Mouse (Mus musculus) left cerebral cortex, adult 2 months (tissue): ENCODE measurements around the gene Rln1. TPM values are rescaled to one million over a fixed set of nuclear protein-coding genes. Genes with fewer than 3 reads are reported as not detected.

Experiments
- DNase-seq, 2 experiments: peaks; one replicate each; pipeline ENCODE4 v3.0.0; 2021 to 2022; ENCODE audit warnings: low spot score in 2 of 2, mixed read lengths in 1 of 2; ENCODE audit errors: extremely low spot score in 1 of 2
- H3K27ac ChIP-seq: fragments of 200-600 bp; 2 replicates; pipeline ENCODE4 v1.8.1; 2022
- H3K4me3 ChIP-seq: fragments of 200-600 bp; 2 replicates; pipeline ENCODE4 v1.8.1; 2022
- CTCF ChIP-seq: fragments of 200-600 bp; IDR thresholded peaks from 2 replicates; pipeline ENCODE4 v1.8.1; 2022; ENCODE audit warnings: antibody characterized with exemption, mild to moderate bottlenecking, moderate library complexity
- intact Hi-C: fragments of 180-260 bp; cut with DNase I; formaldehyde crosslinking; loops from one replicate; pipeline ENCODE4 v1.15.1; 2025
- long read RNA-seq, 2 experiments: library from polyadenylated mRNA; stranded (forward); transcript quantifications; one replicate each; pipeline ENCODE4 v2.0.0; 2021; ENCODE audit warnings: borderline mapping rate in 2 of 2
- total RNA-seq, 2 experiments: library from RNA; stranded (reverse); gene quantifications; 2 replicates each; pipeline ENCODE4 v1.2.3; 2021

The Rln1 gene
- 1 to 10 TPM; 1.4 to 1.7 TPM for total RNA-seq
- long read RNA-seq, experiment 1 = 0 reads
- long read RNA-seq, experiment 2 = 0 reads

GRCm38 (mm10) chr19:29334068-29334745, at the start of gene Rln1:
Rln1 (minus strand) TSS chr19:29334670.
- intact Hi-C loops = no loop called here
- no peak for TF ChIP-seq CTCF
- peak within 1 kb of the TSS; percentile 26 for H3K4me3 ChIP-seq
- no peak within 1 kb of the TSS for H3K27ac ChIP-seq
- DNase-seq = peak; percentile 26 to 28

- no peak for TF ChIP-seq CTCF
- H3K4me3 ChIP-seq = no peak overlapping the region
- no peak for DNase-seq
- intact Hi-C loops = no loop called here
- no peak overlapping the region for H3K27ac ChIP-seq
Measured at GRCm38 (mm10) chr19:29383368-29383767, 48.9 kb upstream of the Rln1 start.

- no peak for TF ChIP-seq CTCF
- H3K27ac ChIP-seq = no peak overlapping the region
- no peak overlapping the region for H3K4me3 ChIP-seq
- DNase-seq = no peak
- intact Hi-C loops = no loop called here
Measured at GRCm38 (mm10) chr19:29379839-29380603, 45.6 kb upstream of the Rln1 start.

- Histone ChIP-seq H3K27ac (no peak overlapping the region), H3K4me3 (no peak overlapping the region)
- no peak for DNase-seq
- intact Hi-C loops = no loop called here
- no peak for TF ChIP-seq CTCF
Measured at GRCm38 (mm10) chr19:29376382-29376781, 41.9 kb upstream of the Rln1 start.

- H3K27ac ChIP-seq = no peak overlapping the region
- TF ChIP-seq CTCF = no peak
- DNase-seq = no peak
- no peak overlapping the region for H3K4me3 ChIP-seq
- intact Hi-C loops = no loop called here
Measured at GRCm38 (mm10) chr19:29374947-29375346, 40.5 kb upstream of the Rln1 start.

- DNase-seq = no peak
- intact Hi-C loops = no loop called here
- TF ChIP-seq CTCF = no peak
Measured at GRCm38 (mm10) chr19:29373438-29373837, 39.0 kb upstream of the Rln1 start.

GRCm38 (mm10) chr19:29372621-29373020, 38.2 kb upstream of the Rln1 start:
- no peak for DNase-seq
- no peak overlapping the region for H3K27ac ChIP-seq
- no peak for TF ChIP-seq CTCF
- H3K4me3 ChIP-seq = no peak overlapping the region
- intact Hi-C loops = no loop called here

More at GRCm38 (mm10) chr19:29373438-29373837, 39.0 kb upstream of the Rln1 start:
- Histone ChIP-seq H3K4me3 (peak overlapping the region; percentile 35), H3K27ac (no peak overlapping the region)

- no peak for TF ChIP-seq CTCF
- H3K27ac ChIP-seq = 0 out of 2 replicates have a peak overlapping the region, but pooled peaks have one; percentile 6
- intact Hi-C loops = no loop called here
- H3K4me3 ChIP-seq = peak overlapping the region; percentile 21
- peak in 1 of 2 experiments; percentile 18 for DNase-seq
Measured at GRCm38 (mm10) chr19:29372138-29372537, 37.7 kb upstream of the Rln1 start.

- H3K27ac ChIP-seq = 0 out of 2 replicates have a peak overlapping the region, but pooled peaks have one; percentile 24
- intact Hi-C loops = no loop called here
- H3K4me3 ChIP-seq = peak overlapping the region; percentile 21
- DNase-seq = no peak
- no peak for TF ChIP-seq CTCF
Measured at GRCm38 (mm10) chr19:29371284-29372081, 37.0 kb upstream of the Rln1 start.

- H3K4me3 ChIP-seq = no peak overlapping the region
- intact Hi-C loops = no loop called here
- H3K27ac ChIP-seq = no peak overlapping the region
- DNase-seq = no peak
- no peak; the same call in 1 of the 2 replicates for TF ChIP-seq CTCF
Measured at GRCm38 (mm10) chr19:29370545-29371283, 36.2 kb upstream of the Rln1 start.

- H3K4me3 ChIP-seq = no peak overlapping the region
- DNase-seq = no peak
- H3K27ac ChIP-seq = no peak overlapping the region
- TF ChIP-seq CTCF = no peak
- intact Hi-C loops = no loop called here
Measured at GRCm38 (mm10) chr19:29370112-29370511, 35.6 kb upstream of the Rln1 start.
